Mouse (Mus musculus) kidney, postnatal 0 days (tissue): ENCODE data around the gene Tbc1d25. TPM values are rescaled to one million over a fixed set of nuclear protein-coding genes. Genes with fewer than 3 reads are reported as not detected.
A peak's percentile ranks its signal among the peaks of the same experiment; 100 is the strongest.

Experiments used
- ATAC-seq: fragments of 200-750 bp; cut with Nextera tagmentation; replicated peaks from 2 replicates; pipeline ENCODE4 v1.8.0; 2017; ENCODE audit warnings: low read depth, moderate number of reproducible peaks, moderate TSS enrichment, moderate library complexity; ENCODE audit not compliant: low FRiP score
- DNase-seq: peaks from one replicate; pipeline ENCODE4 v3.0.0-alpha.2; 2016; ENCODE audit warnings: low spot score
- H3K27ac ChIP-seq: fragments of 300-500 bp; sonication (generic); 2 replicates; pipeline ENCODE4 v1.5.1; 2014; ENCODE audit warnings: mild to moderate bottlenecking
- H3K27me3 ChIP-seq: fragments of 300-500 bp; sonication (generic); 2 replicates; pipeline ENCODE4 v1.6.1; 2014; ENCODE audit warnings: low read length, mixed read lengths; ENCODE audit not compliant: insufficient read depth
- H3K36me3 ChIP-seq: fragments of 300-500 bp; sonication (generic); 2 replicates; pipeline ENCODE4 v1.6.1; 2014; ENCODE audit warnings: low read length, mixed read lengths; ENCODE audit not compliant: insufficient read depth
- H3K4me1 ChIP-seq: fragments of 300-500 bp; sonication (generic); replicated peaks from 2 replicates; pipeline ENCODE4 v1.6.1; 2014; ENCODE audit warnings: antibody characterized with exemption, low read length, mixed read lengths; ENCODE audit not compliant: insufficient read depth
- H3K4me2 ChIP-seq: fragments of 300-500 bp; sonication (generic); 2 replicates; pipeline ENCODE4 v1.6.1; 2014; ENCODE audit warnings: mild to moderate bottlenecking, low read length, moderate library complexity, mixed read lengths
- H3K4me3 ChIP-seq: fragments of 300-500 bp; sonication (generic); replicated peaks from 2 replicates; pipeline ENCODE4 v1.5.1; 2014; ENCODE audit warnings: low read depth, low read length
- H3K9ac ChIP-seq: fragments of 300-500 bp; sonication (generic); 2 replicates; pipeline ENCODE4 v1.6.1; 2014; ENCODE audit warnings: low read depth, low read length
- H3K9me3 ChIP-seq: fragments of 300-500 bp; sonication (generic); replicated peaks from 2 replicates; pipeline ENCODE4 v1.6.1; 2016; ENCODE audit warnings: low read length, inconsistent platforms, mixed read lengths
- CTCF ChIP-seq: IDR thresholded peaks from 2 replicates; pipeline ENCODE4 v1.5.1; 2016; ENCODE audit warnings: antibody characterized with exemption, low read depth, mild to moderate bottlenecking, moderate library complexity
- WGBS: fragments of 180-500 bp; shearing (Covaris S2); extraction: QIAGEN DNeasy Blood & Tissue Kit; methylation state at CpG from one replicate; pipeline ENCODE4 v1.1.7; 2014; 5-methylcytosine and 5-hydroxymethylcytosine counted together
- polyA plus RNA-seq: library from polyadenylated mRNA; unstranded; fragments of >200 nt; fragmentation: Nextera tagmentation; extraction: Ambion mirVana; gene quantifications from 2 replicates; pipeline ENCODE4 v1.2.1, GENCODE M21; 2015

Tbc1d25 gene
- polyA plus RNA-seq, 1 experiment from 2014 or later, result 10.4 TPM

- no peaks in the 10 kb centered on the region for H3K27me3 ChIP-seq
- H3K36me3 ChIP-seq, result no peaks in the 10 kb centered on the region
- H3K9ac ChIP-seq, result no peak overlapping the region
- no peak for TF ChIP-seq CTCF
- WGBS, result 62% methylated on average over 6 of the region's 6 CpGs
- no peak overlapping the region for H3K4me3 ChIP-seq
- H3K27ac ChIP-seq, result no peak overlapping the region
- no peak overlapping the region for H3K4me2 ChIP-seq
- DNase-seq (no peak), ATAC-seq (no peak)
- H3K4me1 ChIP-seq, result no peaks in the 10 kb centered on the region
- H3K9me3 ChIP-seq, result no peaks in the 10 kb centered on the region
These were observed 41.4 kb upstream of the Tbc1d25 start for GRCm38 (mm10) chrX:8217383-8217782.

DNA sequence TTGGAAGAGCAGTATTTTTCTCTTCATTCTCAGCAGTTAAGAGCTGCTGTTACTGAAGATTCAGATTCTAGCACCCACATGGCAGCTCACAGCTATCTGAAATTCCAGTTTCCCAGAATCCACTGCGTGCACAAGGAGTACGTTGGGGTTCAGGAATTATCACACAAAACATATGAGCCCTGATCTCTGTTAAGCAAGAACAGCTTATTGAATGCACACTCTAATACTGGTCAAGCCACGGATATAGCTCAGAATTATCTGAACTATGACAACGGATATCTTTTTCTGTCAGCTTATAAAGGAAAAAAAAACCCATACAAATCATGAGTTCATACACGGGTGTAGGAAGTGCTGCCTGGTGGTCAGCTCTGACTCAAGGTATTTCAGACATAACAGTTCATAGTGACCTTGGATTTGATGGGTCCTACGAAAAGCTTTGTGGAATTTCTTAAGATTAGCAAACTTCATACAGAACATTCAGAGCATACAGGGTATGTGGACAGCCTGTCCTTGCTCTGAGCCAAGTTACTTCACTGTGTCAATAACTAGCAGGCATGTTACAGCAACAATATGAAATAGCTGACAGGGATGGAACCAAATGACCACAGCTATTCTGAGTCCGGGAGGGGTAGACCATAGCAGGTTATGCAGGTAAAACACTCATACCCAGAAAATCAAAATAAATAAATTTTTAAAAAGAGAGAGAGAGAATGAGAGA, 35.7 kb upstream of the Tbc1d25 start:
- Histone ChIP-seq H3K4me3 (no peak overlapping the region), H3K27me3 (no peaks in the 10 kb centered on the region), H3K4me1 (no peaks in the 10 kb centered on the region), H3K9me3 (no peaks in the 10 kb centered on the region), H3K27ac (no peak overlapping the region), H3K36me3 (no peaks in the 10 kb centered on the region), H3K9ac (no peak overlapping the region), H3K4me2 (no peak overlapping the region)
- no peak for TF ChIP-seq CTCF
- ATAC-seq (no peak), DNase-seq (no peak)
- 75% methylated on average over 7 of the region's 7 CpGs for WGBS

GRCm38 (mm10) chrX:8209720-8210119, 33.7 kb upstream of the Tbc1d25 start:
- no peak for ATAC-seq
- Histone ChIP-seq H3K9ac (no peak overlapping the region), H3K9me3 (no peaks in the 10 kb centered on the region), H3K4me3 (no peak overlapping the region), H3K27ac (no peak overlapping the region), H3K36me3 (no peaks in the 10 kb centered on the region), H3K4me2 (no peak overlapping the region), H3K4me1 (no peaks in the 10 kb centered on the region), H3K27me3 (no peaks in the 10 kb centered on the region)
- no peak for TF ChIP-seq CTCF
- 78% methylated on average over 2 of the region's 2 CpGs for WGBS
- no peak for DNase-seq

- TF ChIP-seq CTCF, result no peak
- H3K9me3 ChIP-seq, result no peaks in the 10 kb centered on the region
- H3K4me1 ChIP-seq, result no peaks in the 10 kb centered on the region
- H3K4me2 ChIP-seq, result peak overlapping the region; percentile 62; the same call in 1 of the 2 replicates
- DNase-seq, result no peak
- no peaks in the 10 kb centered on the region for H3K36me3 ChIP-seq
- H3K27ac ChIP-seq, result no peak overlapping the region
- WGBS, result 37% methylated on average over 4 of the region's 4 CpGs
- no peak overlapping the region for H3K4me3 ChIP-seq
- H3K9ac ChIP-seq, result no peak overlapping the region
- no peaks in the 10 kb centered on the region for H3K27me3 ChIP-seq
- ATAC-seq, result no peak
These were observed 31.2 kb upstream of the Tbc1d25 start for GRCm38 (mm10) chrX:8207224-8207623.

DNA sequence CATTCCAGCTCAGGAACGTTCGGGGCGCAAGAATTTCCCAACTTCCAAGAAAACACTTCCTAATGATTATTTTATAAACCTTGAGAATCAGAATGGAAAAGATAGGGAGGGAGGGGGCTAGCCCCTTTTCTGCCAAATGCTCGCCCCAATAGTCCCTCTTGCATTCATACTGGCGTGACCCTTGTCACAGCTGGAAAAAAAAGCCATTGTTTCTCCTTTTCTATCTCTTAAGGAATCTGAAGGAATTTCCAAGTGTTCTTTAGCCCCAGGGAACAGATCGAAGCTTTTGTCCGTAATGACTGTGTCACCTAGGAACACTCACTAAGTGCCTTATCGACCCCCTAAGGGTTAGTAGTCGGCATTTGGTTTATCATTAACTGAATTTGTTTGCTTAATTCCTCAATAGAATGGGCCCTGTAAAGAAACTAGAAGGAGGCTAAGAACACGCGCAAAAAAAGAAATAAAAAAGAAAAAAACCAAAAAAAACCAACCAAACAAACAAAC, 30.8 kb upstream of the Tbc1d25 start:
- Histone ChIP-seq H3K36me3 (no peaks in the 10 kb centered on the region), H3K27me3 (no peaks in the 10 kb centered on the region), H3K4me1 (no peaks in the 10 kb centered on the region), H3K9ac (peak overlapping the region; percentile 48; the same call in 1 of the 2 replicates), H3K27ac (no peak overlapping the region), H3K9me3 (no peaks in the 10 kb centered on the region), H3K4me3 (peak overlapping the region; percentile 45), H3K4me2 (peak overlapping the region; percentile 62)
- DNase-seq, result no peak
- ATAC-seq, result peak; percentile 30; the same call in 1 of the 2 replicates
- WGBS, result 27% methylated on average over 11 of the region's 11 CpGs
- TF ChIP-seq CTCF, result no peak

DNA sequence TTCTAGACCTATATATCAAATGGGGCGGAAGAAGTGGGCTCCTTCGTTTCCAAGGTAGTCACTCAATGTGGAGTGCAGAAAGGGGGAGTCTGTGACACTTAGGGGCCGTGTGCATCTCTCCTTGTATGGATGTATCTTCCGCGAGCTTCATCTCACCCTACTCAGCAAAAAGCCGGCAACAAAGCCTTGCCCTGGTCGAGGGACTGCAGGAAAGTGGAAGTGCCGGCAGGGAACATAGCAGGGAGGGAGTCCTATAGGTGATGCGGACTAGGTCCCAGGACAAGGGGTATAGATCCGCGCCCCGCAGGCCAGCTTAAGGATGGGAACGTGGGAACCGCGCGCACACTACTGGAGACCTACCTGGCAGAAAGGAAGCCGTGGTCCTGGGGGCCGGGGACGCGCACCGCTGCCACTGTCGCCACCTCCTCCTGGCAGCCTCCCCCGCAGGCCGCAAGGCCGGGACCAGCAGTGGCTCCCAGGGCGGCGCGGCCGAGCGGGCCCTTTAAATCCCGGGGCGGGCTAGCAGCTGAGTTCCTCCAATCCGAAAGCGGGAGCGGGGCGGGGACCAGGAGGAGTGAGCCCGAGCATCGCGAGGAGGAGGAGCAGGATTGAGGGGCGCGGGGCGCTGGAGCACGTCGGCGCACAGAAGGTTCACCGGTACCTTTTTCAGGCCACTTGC, 30.2 kb upstream of the Tbc1d25 start, which contains the start of gene Porcn:
Gene Porcn, minus strand, starts transcription at position 511 of the 679 bp plus-strand sequence.
- no peak within 1 kb of the TSS for H3K27ac ChIP-seq
- peak within 1 kb of the TSS; percentile 45 for H3K4me3 ChIP-seq
- TF ChIP-seq CTCF, result no peak

More for the DNA sequence above, 30.2 kb upstream of the Tbc1d25 start, which contains the start of gene Porcn:
- Histone ChIP-seq H3K4me1 (no peaks in the 10 kb centered on the region), H3K36me3 (no peaks in the 10 kb centered on the region), H3K9me3 (no peaks in the 10 kb centered on the region), H3K4me2 (peak within 1 kb of the TSS; percentile 62), H3K9ac (peak within 1 kb of the TSS; percentile 48; the same call in 1 of the 2 replicates), H3K27me3 (no peaks in the 10 kb centered on the region)
- DNase-seq (peak; percentile 82), ATAC-seq (peak; percentile 93)
- WGBS, result 23% methylated on average over 46 of the region's 46 CpGs
